Mouse (Mus musculus): ENCODE data around the gene Mettl24.

- TF ChIP-seq TCF12 (IDR thresholded peaks at IDR 0.05; ENCODE audit: low read depth, low read length), result no peak
- TF ChIP-seq EP300 (IDR thresholded peaks at IDR 0.05; ENCODE audit: low read depth in 1 of 2, low read length in 2 of 2), result no peak
- no peak for TF ChIP-seq CTCF (IDR thresholded peaks at IDR 0.05 in 2 of 3, conservative IDR thresholded peaks at IDR 0.05 in 1 of 3; ENCODE audit: control insufficient read depth in 1 of 3, insufficient read depth in 1 of 3, low read depth in 2 of 3, low read length in 3 of 3, poor library complexity in 1 of 3, severe bottlenecking in 1 of 3)
- TF ChIP-seq ZNF384 (IDR thresholded peaks at IDR 0.05; ENCODE audit: low read depth, low read length), result no peak
Observed at GRCm38 (mm10) chr10:40666943-40667342, 16.1 kb upstream of the Mettl24 start.

All from MEL (cell line).